Mouse (Mus musculus) ES-E14 (cell line): Measurements from ENCODE around the gene Gusb. TPM values are rescaled to one million over a fixed set of nuclear protein-coding genes. Genes with fewer than 3 reads are reported as not detected.

ENCODE experiments used
- DNase-seq: peaks from one replicate; pipeline ENCODE4 v3.0.0-alpha.2; 2013; ENCODE audit warnings: low read depth, low spot score
- H3K27ac ChIP-seq: 2 replicates; pipeline ENCODE4 v1.5.1; 2012; ENCODE audit warnings: low read depth, mild to moderate bottlenecking, low read length, moderate library complexity, mixed read lengths; ENCODE audit not compliant: poor library complexity, insufficient read depth, severe bottlenecking
- H3K36me3 ChIP-seq: 2 replicates; pipeline ENCODE4 v1.6.1; 2012; ENCODE audit warnings: mild to moderate bottlenecking, low read length, moderate library complexity, mixed read lengths; ENCODE audit not compliant: control insufficient read depth, poor library complexity, insufficient read depth, severe bottlenecking
- H3K4me1 ChIP-seq, 2 experiments: fragments of 150-350 bp in 1 of 2; sonication (generic) in 1 of 2; 2 replicates each; pipeline ENCODE4 v1.6.1; 2012; ENCODE audit warnings: low read length in 2 of 2, mild to moderate bottlenecking in 1 of 2, mixed read lengths in 1 of 2; ENCODE audit not compliant: control insufficient read depth in 2 of 2, insufficient read depth in 2 of 2, poor library complexity in 1 of 2
- H3K4me3 ChIP-seq, 2 experiments: fragments of 150-350 bp in 1 of 2; sonication (generic) in 1 of 2; 2 replicates each; pipeline ENCODE4 v1.5.1; 2012; ENCODE audit warnings: low read length in 2 of 2, low read depth in 1 of 2, mild to moderate bottlenecking in 1 of 2, mixed read lengths in 1 of 2; ENCODE audit not compliant: insufficient read depth in 1 of 2, poor library complexity in 1 of 2, severe bottlenecking in 1 of 2
- H3K9ac ChIP-seq: 2 replicates; pipeline ENCODE4 v1.6.1; 2012; ENCODE audit warnings: low read depth, mild to moderate bottlenecking, low read length, mixed read lengths; ENCODE audit not compliant: poor library complexity, insufficient read depth, severe bottlenecking
- H3K9me3 ChIP-seq: fragments of 150-350 bp; sonication (generic); 2 replicates; pipeline ENCODE4 v1.6.1; 2012; ENCODE audit warnings: low read depth, mild to moderate bottlenecking, low read length; ENCODE audit not compliant: control insufficient read depth, insufficient read depth
- CHD2 ChIP-seq: IDR thresholded peaks from 2 replicates; pipeline ENCODE4 v1.6.1; 2014; ENCODE audit warnings: mild to moderate bottlenecking, low read depth, low read length, inconsistent platforms
- HCFC1 ChIP-seq: IDR thresholded peaks from 2 replicates; pipeline ENCODE4 v1.6.1; 2012; ENCODE audit warnings: low read length, inconsistent platforms, borderline replicate concordance; ENCODE audit not compliant: insufficient read depth
- MAFK ChIP-seq: IDR thresholded peaks from 2 replicates; pipeline ENCODE4 v1.6.1; 2014; ENCODE audit warnings: mild to moderate bottlenecking, low read depth, low read length, inconsistent platforms; ENCODE audit not compliant: insufficient read depth
- ZC3H11A ChIP-seq: IDR thresholded peaks from 2 replicates; pipeline ENCODE4 v1.6.1; 2012; ENCODE audit warnings: low read depth, mild to moderate bottlenecking, inconsistent platforms, low read length, borderline replicate concordance
- ZNF384 ChIP-seq: IDR thresholded peaks from 2 replicates; pipeline ENCODE4 v1.6.1; 2012; ENCODE audit warnings: low read depth, low read length, inconsistent platforms
- in situ Hi-C, 2 experiments: fragments of 600-800 bp; cut with MboI; formaldehyde crosslinking; loops; one replicate each; pipeline ENCODE4 v1.15.1; 2025; ENCODE audit warnings: low sequenced_read_pairs in 2 of 2, inconsistent platforms in 1 of 2; ENCODE audit not compliant: unreplicated experiment in 2 of 2
- total RNA-seq: library from RNA; depleted of rRNA; stranded (reverse); fragments of 300-350 nt; gene quantifications from 2 replicates; pipeline ENCODE4 v1.2.3, GENCODE M21; 2012

Gene Gusb
- total RNA-seq, 1 experiment = 29.0 TPM

DNA sequence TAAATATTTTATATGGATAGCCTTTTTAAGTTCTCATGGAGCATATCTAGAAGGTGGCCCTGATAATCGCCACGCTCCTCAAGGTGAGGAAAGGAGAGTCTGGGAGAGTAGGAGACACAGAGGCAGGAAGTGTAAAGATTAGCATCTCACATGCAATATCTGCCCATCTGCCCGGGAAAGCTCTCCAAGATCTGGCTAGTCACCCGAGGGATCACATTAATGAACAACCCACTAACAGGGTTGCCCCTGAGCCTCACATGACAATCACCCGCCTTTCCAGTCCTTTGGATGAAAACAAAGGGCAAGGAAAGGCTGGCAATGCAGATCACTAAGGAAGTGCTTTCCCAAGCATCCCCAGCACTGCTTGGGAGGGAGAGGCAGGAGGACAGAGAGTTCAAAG, 24.3 kb upstream of the Gusb start:
- no peaks in the 10 kb centered on the region for H3K9me3 ChIP-seq
- no peak overlapping the region for H3K27ac ChIP-seq
- H3K9ac ChIP-seq = no peak overlapping the region
- peaks cover 0 to 8% of the 10 kb centered on the region in 2 experiments; a peak in 1 of 4 replicates for H3K4me1 ChIP-seq
- TF ChIP-seq MAFK = no peak
- TF ChIP-seq CHD2 = no peak
- TF ChIP-seq ZNF384 = no peak
- no peak for TF ChIP-seq HCFC1
- TF ChIP-seq ZC3H11A = no peak
- no peaks in the 10 kb centered on the region for H3K36me3 ChIP-seq
- no peak for DNase-seq
- no peak overlapping the region for H3K4me3 ChIP-seq
- in situ Hi-C loops = no loop called here

GRCm38 (mm10) chr5:130023767-130024539, 21.1 kb upstream of the Gusb start:
- H3K4me3 ChIP-seq = peak overlapping the region; percentile 69 to 95
- no peak overlapping the region for H3K27ac ChIP-seq

GRCm38 (mm10) chr5:130023067-130023766, 20.4 kb upstream of the Gusb start:
- Histone ChIP-seq H3K9ac (no peak overlapping the region), H3K9me3 (no peaks in the 10 kb centered on the region), H3K36me3 (peaks cover 5% of the 10 kb centered on the region; the same call in 1 of the 2 replicates), H3K27ac (no peak overlapping the region), H3K4me3 (peak overlapping the region in 1 of 2 experiments; percentile 95; a peak in 2 of 4 replicates), H3K4me1 (peaks cover 0 to 10% of the 10 kb centered on the region in 2 experiments; a peak in 2 of 4 replicates)
- DNase-seq = no peak
- in situ Hi-C loops = no loop called here
- TF ChIP-seq MAFK (no peak), HCFC1 (no peak), ZC3H11A (no peak), ZNF384 (0 out of 2 replicates have a peak, but pooled peaks have one; percentile 38), CHD2 (no peak)

More at GRCm38 (mm10) chr5:130023767-130024539, 21.1 kb upstream of the Gusb start:
- H3K9ac ChIP-seq = peak overlapping the region; percentile 56
- H3K36me3 ChIP-seq = no peaks in the 10 kb centered on the region
- peak; percentile 92 for DNase-seq
- in situ Hi-C loops = no loop called here
- TF ChIP-seq ZC3H11A = no peak
- 0 out of 2 replicates have a peak, but pooled peaks have one; percentile 32 for TF ChIP-seq MAFK
- TF ChIP-seq ZNF384 = peak; percentile 62
- no peak for TF ChIP-seq HCFC1
- TF ChIP-seq CHD2 = no peak
- peaks cover 0 to 10% of the 10 kb centered on the region in 2 experiments; a peak in 2 of 4 replicates for H3K4me1 ChIP-seq
- no peaks in the 10 kb centered on the region for H3K9me3 ChIP-seq

- Histone ChIP-seq H3K36me3 (peaks cover 7% of the 10 kb centered on the region; the same call in 1 of the 2 replicates), H3K9ac (no peak overlapping the region), H3K9me3 (no peaks in the 10 kb centered on the region), H3K4me3 (no peak overlapping the region), H3K27ac (no peak overlapping the region), H3K4me1 (peaks cover 0 to 10% of the 10 kb centered on the region in 2 experiments; a peak in 2 of 4 replicates)
- DNase-seq = no peak
- in situ Hi-C loops = no loop called here
- no peak for TF ChIP-seq CHD2
- TF ChIP-seq ZNF384 = no peak
- no peak for TF ChIP-seq HCFC1
- no peak for TF ChIP-seq MAFK
- no peak for TF ChIP-seq ZC3H11A
These were observed 19.5 kb upstream of the Gusb start for GRCm38 (mm10) chr5:130022366-130022765.
